Mouse (Mus musculus) natural killer cell, adult 2 months (primary cell): Measurements from ENCODE around the gene Mcm2.

Experiments used
- DNase-seq, 2 experiments: peaks; one replicate each; pipeline ENCODE4 v3.0.0; 2022; ENCODE audit warnings: low spot score in 2 of 2

Gene Mcm2

DNA sequence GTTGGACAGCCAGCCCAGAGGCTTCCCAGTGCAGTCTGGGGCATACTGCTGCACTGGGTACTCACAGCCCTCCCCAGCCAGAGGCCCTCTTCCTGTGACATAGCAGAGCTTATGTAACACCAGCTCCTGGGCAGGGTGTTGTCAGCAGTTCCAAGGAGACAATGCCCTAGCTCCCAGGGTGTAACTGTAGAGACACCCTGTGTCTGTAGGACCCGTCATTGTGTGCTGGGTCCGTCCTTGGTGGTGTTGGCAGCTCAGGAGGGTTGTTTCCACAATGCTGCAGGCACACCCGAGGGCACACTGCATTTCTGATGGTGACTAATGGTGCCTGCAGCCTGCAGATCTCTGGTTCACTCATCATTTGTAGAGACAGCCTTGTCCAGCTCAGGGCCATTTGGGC lies 28.3 kb upstream of the Mcm2 start:
- DNase-seq, result no peak

GRCm38 (mm10) chr6:88925640-88926205 lies 27.1 kb upstream of the Mcm2 start:
- DNase-seq, result no peak

GRCm38 (mm10) chr6:88924502-88925275 lies 26.1 kb upstream of the Mcm2 start:
- no peak for DNase-seq

- DNase-seq, result no peak
Measured at GRCm38 (mm10) chr6:88918802-88919201, 20.2 kb upstream of the Mcm2 start.

- peak in 1 of 2 experiments; percentile 46 for DNase-seq
Measured at GRCm38 (mm10) chr6:88916153-88916552, 17.6 kb upstream of the Mcm2 start.

GRCm38 (mm10) chr6:88915510-88915909 lies 16.9 kb upstream of the Mcm2 start:
- no peak for DNase-seq

DNA sequence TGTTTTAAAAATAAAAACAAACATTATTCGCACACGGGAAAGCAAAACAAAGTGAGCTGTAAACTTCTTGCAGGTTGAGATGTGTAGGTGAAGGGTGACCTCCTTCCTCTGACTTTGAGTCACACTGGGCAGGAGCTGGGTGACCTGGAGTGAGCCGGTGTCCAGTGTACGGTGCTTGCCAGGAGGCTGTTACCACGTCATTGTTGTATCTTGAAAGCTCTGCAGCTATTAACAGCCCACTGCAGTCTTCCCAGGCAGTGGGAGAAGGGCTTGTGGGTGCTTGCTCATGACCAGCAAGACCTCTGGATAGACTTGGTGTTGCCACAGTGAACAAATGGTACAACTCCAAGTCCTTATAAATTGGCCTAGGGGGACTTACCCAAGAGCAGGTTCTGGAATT lies 16.2 kb upstream of the Mcm2 start:
- no peak for DNase-seq

DNA sequence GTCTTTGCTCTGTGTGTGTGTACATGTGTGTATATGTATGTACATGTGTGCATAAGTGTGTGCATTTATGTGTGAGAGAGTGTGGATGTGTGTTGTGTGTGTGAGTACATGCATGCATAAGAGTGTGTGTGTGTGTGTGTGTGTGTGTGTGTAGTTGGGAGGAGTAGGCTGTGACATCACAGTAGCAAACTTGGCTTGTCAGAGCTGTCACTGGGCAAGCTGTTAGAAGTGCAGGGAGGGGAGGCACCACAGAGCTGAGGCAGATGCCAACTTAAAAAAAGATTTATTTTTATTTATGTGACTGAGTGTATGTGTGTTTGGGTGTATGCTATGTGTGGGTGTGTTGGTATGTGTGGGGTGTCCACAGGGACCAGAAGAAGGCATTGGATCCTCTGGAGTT lies 14.9 kb upstream of the Mcm2 start:
- no peak for DNase-seq

DNA sequence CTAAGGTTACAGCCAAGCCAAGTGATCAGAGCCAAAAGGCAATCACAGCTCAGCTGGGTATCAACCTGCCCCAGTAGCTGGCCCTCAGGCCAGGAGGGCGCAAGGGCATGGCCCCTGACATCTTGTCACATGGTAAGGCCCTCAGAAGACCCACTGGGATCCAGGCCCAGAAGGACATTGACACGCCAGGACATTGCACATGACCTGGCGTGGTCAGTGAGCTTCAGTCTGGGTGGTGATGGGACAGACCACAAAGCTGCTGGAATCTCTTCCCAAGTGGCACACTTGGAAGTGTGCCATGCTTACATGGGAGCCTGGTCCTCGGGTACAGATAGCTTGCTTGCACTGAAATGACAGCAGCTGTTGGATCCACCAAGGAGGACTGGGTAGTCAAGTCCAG lies 14.4 kb upstream of the Mcm2 start:
- DNase-seq, result no peak

DNA sequence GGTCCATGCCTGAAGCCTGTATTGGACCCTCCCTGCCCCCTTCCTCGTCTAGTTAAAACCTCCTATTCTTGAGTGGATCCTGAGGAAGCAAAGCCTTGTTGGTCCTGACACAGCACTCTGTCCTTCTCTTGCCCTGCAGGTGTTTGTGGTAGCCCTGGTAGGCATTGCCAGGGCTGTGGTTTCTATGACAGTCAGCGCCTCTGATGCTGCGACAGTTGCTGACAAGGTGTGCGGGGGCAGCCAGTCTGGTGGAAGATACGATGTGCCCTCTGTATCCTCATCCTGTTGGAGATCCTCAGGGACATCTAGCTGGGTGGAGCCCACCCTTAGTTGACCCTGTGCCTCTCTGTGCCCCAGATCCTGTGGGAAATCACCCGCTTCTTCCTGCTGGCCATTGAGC lies 10.6 kb upstream of the Mcm2 start:
- DNase-seq, result no peak

DNA sequence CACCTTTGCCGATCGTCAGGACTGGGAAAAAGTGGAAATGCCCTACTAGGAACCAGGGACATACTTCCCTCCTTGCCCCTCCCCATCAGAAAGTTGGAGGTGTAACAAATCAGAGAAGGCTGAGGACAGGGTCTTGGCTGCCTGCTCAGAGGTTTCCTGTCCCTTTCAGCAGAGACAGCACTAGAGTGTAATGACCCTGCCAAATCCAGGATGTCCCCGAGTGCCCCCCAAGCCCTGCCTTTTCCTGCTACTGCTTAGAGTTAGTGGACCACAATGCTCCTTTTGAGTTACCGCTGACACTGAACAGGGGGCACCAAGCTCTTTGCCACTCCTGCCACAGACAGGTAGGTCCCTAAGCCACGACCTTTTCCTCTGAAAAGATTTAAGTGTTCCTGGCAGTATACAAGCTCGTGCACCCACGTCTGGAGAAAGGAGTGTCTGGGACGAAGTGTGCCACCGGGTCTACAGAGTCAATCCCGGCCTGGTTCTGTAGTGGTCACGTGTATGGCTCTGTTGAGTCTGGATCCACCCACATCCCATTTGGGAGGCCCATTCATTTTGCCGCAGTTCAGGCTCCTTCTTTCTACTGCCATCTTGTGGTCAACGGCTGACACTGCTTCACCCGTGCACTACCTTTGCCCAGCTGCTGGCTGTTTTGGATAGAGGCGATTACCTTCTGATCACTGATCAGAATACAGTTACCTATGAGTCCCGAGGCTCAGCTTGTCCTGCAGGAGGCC lies 8.0 kb upstream of the Mcm2 start:
- DNase-seq, result peak; percentile 34 to 44

GRCm38 (mm10) chr6:88905042-88905441 lies 6.5 kb upstream of the Mcm2 start:
- no peak for DNase-seq

- no peak for DNase-seq
Measured at GRCm38 (mm10) chr6:88904456-88904974, 5.9 kb upstream of the Mcm2 start.

DNA sequence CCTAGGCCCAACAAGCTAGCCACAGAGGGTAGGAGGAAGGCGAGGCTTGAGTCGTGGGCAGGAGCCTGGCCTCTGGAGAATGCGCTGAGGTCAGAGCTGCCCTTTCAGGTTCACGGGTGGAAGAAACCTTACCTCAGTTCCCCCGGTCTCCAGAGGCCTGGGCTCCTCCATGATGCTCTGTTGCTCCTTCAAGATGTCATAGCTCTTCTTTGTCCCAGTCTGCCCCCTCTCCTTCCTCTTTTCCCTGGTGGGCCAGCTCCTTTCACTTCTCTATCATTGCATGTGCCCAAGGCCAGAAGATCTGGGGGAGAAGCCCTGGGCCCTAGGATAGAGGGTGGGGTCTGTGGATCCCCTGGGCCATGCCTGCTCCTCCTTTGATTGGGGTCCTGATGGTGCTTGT lies 5.1 kb upstream of the Mcm2 start:
- DNase-seq, result no peak

DNA sequence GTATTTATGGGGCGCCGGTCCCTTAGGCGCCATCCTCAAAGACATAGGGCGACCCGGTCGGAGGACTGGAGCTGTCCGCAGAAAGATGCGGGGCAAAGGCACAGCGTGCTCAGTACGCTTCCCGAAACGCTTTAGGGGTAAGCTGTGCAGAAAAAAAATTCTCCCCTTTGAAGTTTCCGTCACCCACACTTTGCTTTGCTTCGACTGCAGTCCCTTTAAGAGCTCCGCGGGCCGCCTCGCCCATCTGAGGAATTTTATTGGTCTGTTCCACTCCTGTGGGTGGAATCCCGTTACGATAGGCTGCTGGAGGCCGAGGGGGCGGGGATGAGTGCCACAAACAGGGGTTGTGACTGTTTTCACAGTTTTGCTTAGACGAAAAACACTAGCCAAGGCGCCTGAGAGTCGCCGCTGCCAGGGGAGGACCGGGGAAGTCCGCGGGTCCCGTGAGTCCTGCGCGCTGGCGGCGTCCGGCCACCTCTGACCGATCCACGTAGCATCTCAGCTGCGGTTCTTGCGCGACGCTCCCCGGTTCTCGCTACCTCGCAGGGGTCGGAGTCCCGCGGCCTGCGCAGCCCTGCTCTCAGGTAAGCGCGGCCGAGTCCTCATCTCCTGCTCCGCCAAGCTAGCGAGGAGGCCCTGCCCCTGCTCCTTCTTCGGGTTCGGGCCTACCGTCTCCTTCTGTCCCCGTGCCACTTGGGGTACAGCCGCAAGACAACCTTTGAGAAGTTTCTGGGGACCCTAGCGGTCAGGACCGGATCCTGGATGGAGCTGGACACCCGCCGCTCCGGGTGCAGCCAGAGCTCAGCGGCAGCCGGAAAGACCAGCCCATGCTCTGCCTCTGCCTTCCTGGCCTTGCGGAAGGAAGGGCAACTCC lies 3.6 kb upstream of the Mcm2 start, which contains the start of gene Tpra1:
Tpra1 (plus strand) TSS at position 305 of the 874 bp plus-strand sequence.
- DNase-seq, result peak; percentile 93 to 94

GRCm38 (mm10) chr6:88901471-88901870 lies 2.9 kb upstream of the Mcm2 start:
- no peak for DNase-seq

GRCm38 (mm10) chr6:88899628-88900027 lies 1.0 kb upstream of the Mcm2 start:
- DNase-seq, result no peak

DNA sequence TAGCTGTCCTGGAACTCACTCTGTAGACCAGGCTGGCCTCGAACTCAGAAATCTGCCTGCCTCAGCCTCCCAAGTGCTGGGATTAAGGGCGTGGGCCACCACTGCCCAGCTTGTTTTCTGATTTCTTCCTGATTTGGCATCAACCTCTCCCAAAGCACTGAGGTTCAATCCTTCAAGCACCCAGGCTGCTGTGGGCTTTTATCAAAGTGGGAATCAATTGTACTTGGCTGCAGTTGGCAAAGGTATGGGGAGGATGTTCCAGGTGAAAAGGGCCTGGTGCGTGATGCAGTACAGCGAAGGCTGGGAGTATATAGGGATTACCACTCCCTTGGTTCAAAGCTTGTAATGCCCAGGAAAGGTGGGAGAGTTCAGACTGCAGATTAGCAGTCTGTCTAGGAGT lies 506 bp upstream of the Mcm2 start:
- no peak for DNase-seq

GRCm38 (mm10) chr6:88897246-88897645 lies 1.3 kb downstream of the Mcm2 start:
- DNase-seq, result no peak

GRCm38 (mm10) chr6:88895943-88896342 lies 2.6 kb downstream of the Mcm2 start:
- DNase-seq, result no peak

- DNase-seq, result peak; percentile 45 to 58
Measured at GRCm38 (mm10) chr6:88893559-88893958, 5.0 kb downstream of the Mcm2 start.

GRCm38 (mm10) chr6:88890832-88891231 lies 7.7 kb downstream of the Mcm2 start:
- no peak for DNase-seq
